Mouse (Mus musculus) thymus, postnatal 4 days (tissue): ENCODE results near the gene Zfp473.
"Not testable (repeated sequence)": the region's sequence is repeated elsewhere in the genome, so short reads cannot be mapped to it uniquely, and the experiment has no call there.

Source experiments
- DNase-seq: peaks from one replicate; pipeline ENCODE4 v3.0.0; 2021

Zfp473 gene

GRCm38 (mm10) chr7:44750950-44751349 is at the start of gene Zfp473:
TSS of gene Zfp473 (minus strand) at chr7:44751050.
- DNase-seq, result not testable (repeated sequence)

GRCm38 (mm10) chr7:44792781-44793180 is 41.9 kb upstream of the Zfp473 start:
- no peak for DNase-seq

GRCm38 (mm10) chr7:44790066-44790465 is 39.2 kb upstream of the Zfp473 start:
- DNase-seq, result peak; percentile 5

GRCm38 (mm10) chr7:44789531-44789930 is 38.7 kb upstream of the Zfp473 start:
- DNase-seq, result peak; percentile 5

GRCm38 (mm10) chr7:44780101-44780500 is 29.3 kb upstream of the Zfp473 start:
- peak; percentile 0 for DNase-seq

GRCm38 (mm10) chr7:44776849-44777498 is 26.1 kb upstream of the Zfp473 start:
- no peak for DNase-seq

- DNase-seq, result peak; percentile 29
These were observed 21.8 kb upstream of the Zfp473 start for GRCm38 (mm10) chr7:44772591-44773204.

GRCm38 (mm10) chr7:44770046-44770578 is 19.3 kb upstream of the Zfp473 start:
- DNase-seq, result peak; percentile 69

- no peak for DNase-seq
These were observed 17.3 kb upstream of the Zfp473 start for GRCm38 (mm10) chr7:44768129-44768528.

- DNase-seq, result no peak
These were observed 9.5 kb upstream of the Zfp473 start for GRCm38 (mm10) chr7:44760366-44760765.

GRCm38 (mm10) chr7:44757164-44757563 is 6.3 kb upstream of the Zfp473 start:
- no peak for DNase-seq

GRCm38 (mm10) chr7:44748101-44749044 is 2.5 kb downstream of the Zfp473 start, which contains the start of gene Vrk3:
TSS of gene Vrk3 (plus strand) at chr7:44748413.
- peak; percentile 91 for DNase-seq

- DNase-seq, result no peak
These were observed 3.7 kb downstream of the Zfp473 start for GRCm38 (mm10) chr7:44747115-44747514.

- peak; percentile 90 for DNase-seq
These were observed 5.8 kb downstream of the Zfp473 start for GRCm38 (mm10) chr7:44745076-44745475.

GRCm38 (mm10) chr7:44744270-44744669 is 6.6 kb downstream of the Zfp473 start:
- DNase-seq, result no peak

- peak; percentile 20 for DNase-seq
These were observed 9.5 kb downstream of the Zfp473 start for GRCm38 (mm10) chr7:44741361-44741760.

- no peak for DNase-seq
These were observed 17.1 kb downstream of the Zfp473 start for GRCm38 (mm10) chr7:44733723-44734122.

GRCm38 (mm10) chr7:44728082-44728975 is 22.5 kb downstream of the Zfp473 start:
- DNase-seq, result no peak

- no peak for DNase-seq
These were observed 23.7 kb downstream of the Zfp473 start for GRCm38 (mm10) chr7:44727151-44727550.

- no peak for DNase-seq
These were observed 24.5 kb downstream of the Zfp473 start for GRCm38 (mm10) chr7:44726343-44726742.

- DNase-seq, result peak; percentile 40
These were observed 26.5 kb downstream of the Zfp473 start for GRCm38 (mm10) chr7:44724316-44724715.

GRCm38 (mm10) chr7:44722058-44722457 is 28.8 kb downstream of the Zfp473 start:
- DNase-seq, result no peak
